Mouse (Mus musculus) liver, postnatal 0 days (tissue): Measurements from ENCODE around the gene Frmd4b.

ENCODE experiments used
- CTCF ChIP-seq: sonication (generic); IDR thresholded peaks from 2 replicates; pipeline ENCODE4 v1.5.1; 2016; ENCODE audit warnings: antibody characterized with exemption, low read depth
- EP300 ChIP-seq: IDR thresholded peaks from 2 replicates; pipeline ENCODE4 v1.6.1; 2016; ENCODE audit warnings: antibody characterized with exemption, low read depth, mild to moderate bottlenecking

DNA sequence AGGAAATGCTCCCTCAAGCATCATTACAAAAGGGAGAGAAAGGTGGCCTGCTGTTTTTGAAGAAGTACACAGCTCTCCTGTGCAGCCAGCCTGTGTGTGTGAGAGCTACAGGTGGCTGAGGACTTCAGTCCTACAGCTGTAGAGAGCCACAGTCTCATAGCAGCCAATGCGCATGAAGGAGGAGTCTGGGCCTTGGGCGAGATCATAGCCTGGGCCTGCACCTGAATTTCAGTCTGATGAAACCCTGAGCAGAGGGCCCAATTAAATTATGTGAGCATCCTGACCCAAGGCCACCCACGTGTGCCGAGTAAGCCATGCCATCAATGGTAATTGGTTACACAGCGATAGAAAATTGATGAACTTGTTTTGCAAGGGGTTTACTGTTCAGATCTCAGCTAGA, 100.4 kb downstream of the Frmd4b start:
- no peak for TF ChIP-seq CTCF
- TF ChIP-seq EP300: no peak
